Mouse (Mus musculus) embryonic stem cell, embryonic (primary cell): ENCODE results near the gene Gm8720.
"Not testable (repeated sequence)": the region's sequence is repeated elsewhere in the genome, so short reads cannot be mapped to it uniquely, and the experiment has no call there.

Experiments used
- CTCF ChIA-PET, 4 experiments: fragments of 300-600 bp in 2 of 4; fragments of 350-600 bp in 2 of 4; sonication (Branson Sonifier 250); formaldehyde crosslinking; loops; one replicate each; lab custom pipeline; 2022; ENCODE audit warnings: inconsistent platforms in 2 of 4; lab: Charles Lee
- POLR2A ChIA-PET, 4 experiments: fragments of 300-600 bp in 2 of 4; fragments of 350-600 bp in 2 of 4; sonication (Branson Sonifier 250); formaldehyde crosslinking; loops; one replicate each; lab custom pipeline; 2022; ENCODE audit warnings: antibody characterized with exemption in 4 of 4, inconsistent platforms in 1 of 4; lab: Charles Lee

Gene Gm8720

DNA sequence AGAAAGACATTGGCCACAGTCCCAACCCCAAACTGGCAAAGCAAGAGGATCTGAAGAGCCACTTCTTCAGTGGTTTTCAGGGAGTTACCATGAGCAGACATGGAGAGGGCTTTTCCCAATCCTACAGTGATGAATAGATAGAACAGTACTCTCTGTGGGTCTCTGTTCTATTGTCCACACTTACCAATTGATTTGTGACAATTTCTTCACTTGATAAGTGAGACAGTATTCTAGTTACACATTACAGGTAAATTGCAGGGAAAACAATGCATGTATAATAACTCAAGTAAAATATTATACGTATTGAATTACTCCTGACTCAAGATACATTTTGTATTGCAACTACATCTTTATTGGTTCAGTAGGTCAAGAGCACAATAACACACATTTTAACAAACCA lies at the start of gene Gm8720:
Gm8720 (minus strand) TSS at position 101 of the 400 bp plus-strand sequence.
- POLR2A ChIA-PET, CTCF ChIA-PET: not testable (repeated sequence)

DNA sequence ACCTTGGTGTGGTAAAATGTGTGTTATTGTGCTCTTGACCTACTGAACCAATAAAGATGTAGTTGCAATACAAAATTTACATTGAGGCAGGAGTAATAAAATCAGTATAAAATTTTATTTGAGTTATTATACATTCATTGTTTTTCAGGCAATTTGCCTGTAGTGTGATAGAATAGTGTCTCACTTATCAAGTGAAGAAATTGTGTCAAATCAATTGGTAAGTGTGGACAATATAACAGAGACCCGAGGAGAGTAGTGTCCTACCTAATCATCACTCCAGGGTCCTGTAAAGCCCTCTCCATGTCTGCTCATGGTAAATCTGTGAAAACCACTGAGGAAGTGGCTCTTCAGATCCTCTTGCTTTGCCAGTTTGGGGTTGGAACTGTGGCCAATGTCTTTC lies 12.0 kb downstream of the Gm8720 start, which contains the start of gene Vmn1r163:
Vmn1r163 (plus strand) TSS at position 301 of the 400 bp plus-strand sequence.
- CTCF ChIA-PET, POLR2A ChIA-PET: not testable (repeated sequence)

DNA sequence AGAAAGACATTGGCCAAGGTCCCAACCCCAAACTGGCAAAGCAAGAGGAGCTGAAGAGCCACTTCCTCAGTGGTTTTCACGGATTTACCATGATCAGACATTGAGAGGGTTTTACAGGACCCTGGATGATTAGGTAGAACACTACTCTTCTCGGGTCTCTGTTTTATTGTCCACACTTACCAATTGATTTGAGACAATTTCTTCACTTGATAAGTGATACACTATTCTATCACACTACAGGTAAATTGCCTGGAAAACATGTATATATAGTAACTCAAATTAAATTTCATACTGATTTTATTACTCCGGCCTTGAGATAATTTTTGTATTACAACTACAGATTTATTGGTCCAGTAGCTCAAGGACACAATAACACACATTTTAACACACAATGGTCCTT lies 47.4 kb downstream of the Gm8720 start, which contains the start of gene Gm4216:
Gm4216 (minus strand) TSS at position 101 of the 400 bp plus-strand sequence.
- CTCF ChIA-PET, POLR2A ChIA-PET: not testable (repeated sequence)
